20 mouse cellular contexts compared by ENCODE assay signal in the genomic region with DNA sequence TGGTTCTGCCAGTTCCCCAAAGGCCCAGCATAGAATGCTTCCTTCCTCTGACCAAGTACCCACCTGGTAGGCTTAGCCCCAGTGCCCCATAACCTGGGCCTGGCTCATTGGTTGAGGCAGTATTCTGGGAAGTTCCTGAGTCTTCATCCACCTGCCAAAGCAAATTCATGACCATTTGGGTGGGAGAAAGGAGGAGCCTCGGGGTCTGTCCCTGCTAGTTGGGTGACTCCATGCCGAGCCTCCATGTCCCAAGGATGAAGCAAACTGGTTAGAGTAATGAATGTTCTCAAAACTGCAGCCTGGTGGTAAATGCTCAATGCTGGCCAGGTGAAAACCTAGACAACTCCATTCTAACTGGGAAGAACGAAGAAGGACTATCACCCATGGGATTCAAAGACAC. TPM values are rescaled to one million over a fixed set of nuclear protein-coding genes. Genes with fewer than 3 reads are reported as not detected.
A peak's percentile ranks its signal among the peaks of the same experiment; 100 is the strongest.
DNase-seq lines count a peak whose midpoint lies in the region; ATAC-seq and TF ChIP-seq lines count a peak whose summit lies in the region.
"Had no signal": no experiment of that assay in that cellular context is flagged by ENCODE, and none has a peak within 500 bp of the region (broad histone marks: within the 10 kb centered on the region; RNA-seq: fewer than 3 reads in every experiment).

No protein-coding gene starts in this region.

- H3K36me3 ChIP-seq in ES-E14 (ENCODE audit: control insufficient read depth, insufficient read depth, low read length, poor library complexity, severe bottlenecking), result peaks cover 36% of the 10 kb centered on the region
- H3K36me3 ChIP-seq in hindbrain, embryonic 13.5 days, result peaks cover 28% of the 10 kb centered on the region

- H3K4me2 ChIP-seq in hindbrain, embryonic 13.5 days, result no peak overlapping the region
- H3K4me2 ChIP-seq: embryonic facial prominence, embryonic 12.5 days; forebrain, embryonic 13.5 days; forebrain, embryonic 15.5 days had no signal

- peak; percentile 5 to 10 for DNase-seq in B cell, adult 2 months
- no peak for DNase-seq in ES-E14 (ENCODE audit: low read depth, low spot score)
- DNase-seq in ZHBTc4 (ENCODE audit: low read depth, low spot score), result peak; percentile 53
- DNase-seq in adrenal gland, adult 2 months, result no peak
- no peak for DNase-seq in heart, postnatal 36 days
- DNase-seq: adrenal gland, adult 8-10 months; adrenal gland, postnatal 14 days; adrenal gland, postnatal 36 days; cerebellum, adult 11-12 months; cerebellum, adult 2 months; cerebellum, adult 9-10 months; cerebellum, postnatal 10 days; cerebellum, postnatal 25 days; forebrain, postnatal 0 days had no signal

- no peak overlapping the region for H3K4me3 ChIP-seq in ES-E14 (ENCODE audit: insufficient read depth in 1 of 2, low read depth in 1 of 2, low read length in 2 of 2, poor library complexity in 1 of 2, severe bottlenecking in 1 of 2)
- H3K4me3 ChIP-seq in hindbrain, embryonic 13.5 days, result no peak overlapping the region
- H3K4me3 ChIP-seq: embryonic facial prominence, embryonic 10.5 days; embryonic facial prominence, embryonic 12.5 days; forebrain, embryonic 13.5 days; forebrain, embryonic 15.5 days had no signal

- ATAC-seq in hindbrain, embryonic 13.5 days (ENCODE audit: low FRiP score), result no peak
- ATAC-seq: forebrain, embryonic 13.5 days; forebrain, embryonic 15.5 days; forebrain, postnatal 0 days; Patski had no signal

- H3K27ac ChIP-seq in ES-E14 (ENCODE audit: insufficient read depth, low read depth, low read length, poor library complexity, severe bottlenecking), result no peak overlapping the region
- no peak overlapping the region for H3K27ac ChIP-seq in hindbrain, embryonic 13.5 days
- H3K27ac ChIP-seq: embryonic facial prominence, embryonic 10.5 days; embryonic facial prominence, embryonic 12.5 days; forebrain, embryonic 13.5 days; forebrain, embryonic 15.5 days had no signal

- 80% methylated on average over 3 of the region's 3 CpGs for WGBS in hindbrain, embryonic 13.5 days

- no peaks in the 10 kb centered on the region for H3K27me3 ChIP-seq in hindbrain, embryonic 13.5 days
- H3K27me3 ChIP-seq: embryonic facial prominence, embryonic 12.5 days; forebrain, embryonic 13.5 days; forebrain, embryonic 15.5 days had no signal

- 0 out of 2 replicates have a peak overlapping the region, but pooled peaks have one; percentile 17 for H3K9ac ChIP-seq in ES-E14 (ENCODE audit: insufficient read depth, low read depth, low read length, poor library complexity, severe bottlenecking)
- no peak overlapping the region for H3K9ac ChIP-seq in hindbrain, embryonic 13.5 days
- H3K9ac ChIP-seq: embryonic facial prominence, embryonic 12.5 days; forebrain, embryonic 13.5 days; forebrain, embryonic 15.5 days; forebrain, postnatal 0 days had no signal

- peaks cover 0 to 2% of the 10 kb centered on the region in 2 experiments; a peak in 1 of 4 replicates for H3K4me1 ChIP-seq in ES-E14 (ENCODE audit: control insufficient read depth in 2 of 2, insufficient read depth in 2 of 2, low read length in 2 of 2, poor library complexity in 1 of 2)
- H3K4me1 ChIP-seq in hindbrain, embryonic 13.5 days (replicated peaks), result peaks cover 11% of the 10 kb centered on the region
- H3K4me1 ChIP-seq: embryonic facial prominence, embryonic 12.5 days had no signal

- intact Hi-C loops in heart, postnatal 36 days (cut with DNase I), result loop anchor here (10.0 kb wide), 1 partner anchor 416 kb away; the partner anchor contains the start of genes Gm45208 and Praf2

- in situ Hi-C loops in ES-E14 (cut with MboI; ENCODE audit: low sequenced_read_pairs in 2 of 2, unreplicated experiment in 2 of 2), result no loop called here

- no peaks in the 10 kb centered on the region for H3K9me3 ChIP-seq in ES-E14 (ENCODE audit: control insufficient read depth, insufficient read depth, low read depth, low read length)
- no peaks in the 10 kb centered on the region for H3K9me3 ChIP-seq in hindbrain, embryonic 13.5 days
- H3K9me3 ChIP-seq: embryonic facial prominence, embryonic 12.5 days; forebrain, embryonic 13.5 days; forebrain, embryonic 15.5 days had no signal

TF ChIP-seq in ES-E14, 5 proteins besides CTCF, POLR2A, EP300 and RAD21:
- no peak for TF ChIP-seq ZC3H11A (IDR thresholded peaks at IDR 0.05; ENCODE audit: borderline replicate concordance, low read depth, low read length)
- TF ChIP-seq MAFK (IDR thresholded peaks at IDR 0.05; ENCODE audit: insufficient read depth, low read depth, low read length), result no peak
- no peak for TF ChIP-seq HCFC1 (IDR thresholded peaks at IDR 0.05; ENCODE audit: borderline replicate concordance, insufficient read depth, low read length)
- no peak for TF ChIP-seq ZNF384 (IDR thresholded peaks at IDR 0.05; ENCODE audit: low read depth, low read length)
- TF ChIP-seq CHD2 (IDR thresholded peaks at IDR 0.05; ENCODE audit: low read depth, low read length), result no peak

RNA-seq across cellular contexts. Expression of gene Rbm3, which starts 4.6 kb away (rescaled TPM):
- total RNA-seq in ES-E14 (2012; rRNA removed), result 312 and 423 TPM in 2 replicates
- total RNA-seq in adrenal gland, adult 2 months (2021), result 100 to 1,000 TPM in 1 of 2 experiments, 10 to 100 TPM in 1; 54.5 to 106 TPM
- 28.5 and 30.7 TPM in 2 replicates for polyA plus RNA-seq in adrenal gland, adult 2 months (2012; rRNA removed)
- 10 to 100 TPM; 63.1 to 74.0 TPM for total RNA-seq in heart, postnatal 36 days (2021)
- polyA plus RNA-seq in hindbrain, embryonic 13.5 days (2015; fragmentation: Nextera tagmentation; extraction: Ambion mirVana), result 336 and 358 TPM in 2 replicates

RNA-seq across cellular contexts. Expression of gene Wdr13, which starts 8.4 kb away (rescaled TPM):
- 17.1 and 25.7 TPM in 2 replicates for total RNA-seq in ES-E14 (2012; rRNA removed)
- total RNA-seq in adrenal gland, adult 2 months (2021), result 10 to 100 TPM; 52.4 to 57.7 TPM
- 213 and 220 TPM in 2 replicates for polyA plus RNA-seq in adrenal gland, adult 2 months (2012; rRNA removed)
- total RNA-seq in heart, postnatal 36 days (2021), result 10 to 100 TPM; 39.4 to 44.4 TPM
- polyA plus RNA-seq in hindbrain, embryonic 13.5 days (2015; fragmentation: Nextera tagmentation; extraction: Ambion mirVana), result 58.5 and 60.9 TPM in 2 replicates

RNA-seq across cellular contexts. Expression of gene Tbc1d25, which starts 34.9 kb away (rescaled TPM):
- total RNA-seq in ES-E14 (2012; rRNA removed), result 10.5 and 13.7 TPM in 2 replicates
- 1 to 10 TPM; 8.8 to 9.6 TPM for total RNA-seq in adrenal gland, adult 2 months (2021)
- polyA plus RNA-seq in adrenal gland, adult 2 months (2012; rRNA removed), result 11.1 and 12.9 TPM in 2 replicates
- 1 to 10 TPM; 3.9 to 5.6 TPM for total RNA-seq in heart, postnatal 36 days (2021)
- 19.8 and 21.0 TPM in 2 replicates for polyA plus RNA-seq in hindbrain, embryonic 13.5 days (2015; fragmentation: Nextera tagmentation; extraction: Ambion mirVana)

RNA-seq across cellular contexts. Expression of gene Was, which starts 50.8 kb away (rescaled TPM):
- total RNA-seq in ES-E14 (2012; rRNA removed), result 2.0 and 3.5 TPM in 2 replicates
- total RNA-seq in adrenal gland, adult 2 months (2021), result 1 to 10 TPM; 2.4 to 3.2 TPM
- 2.1 and 2.5 TPM in 2 replicates for polyA plus RNA-seq in adrenal gland, adult 2 months (2012; rRNA removed)
- total RNA-seq in heart, postnatal 36 days (2021), result 1 to 10 TPM; 1.9 to 2.5 TPM
- 0.12 and 0.18 TPM in 2 replicates for polyA plus RNA-seq in hindbrain, embryonic 13.5 days (2015; fragmentation: Nextera tagmentation; extraction: Ambion mirVana)
- polyA plus RNA-seq: forebrain, embryonic 13.5 days; forebrain, embryonic 15.5 days had no signal

RNA-seq across cellular contexts. Expression of gene Ebp, which starts 52.3 kb away (rescaled TPM):
- 85.5 and 85.8 TPM in 2 replicates for total RNA-seq in ES-E14 (2012; rRNA removed)
- 100 to 1,000 TPM in 1 of 2 experiments, 10 to 100 TPM in 1; 55.1 to 112 TPM for total RNA-seq in adrenal gland, adult 2 months (2021)
- 170 and 218 TPM in 2 replicates for polyA plus RNA-seq in adrenal gland, adult 2 months (2012; rRNA removed)
- total RNA-seq in heart, postnatal 36 days (2021), result 10 to 100 TPM; 19.6 to 25.1 TPM
- 26.4 and 29.5 TPM in 2 replicates for polyA plus RNA-seq in hindbrain, embryonic 13.5 days (2015; fragmentation: Nextera tagmentation; extraction: Ambion mirVana)

Comparison
In these comparisons a context has a peak if more than half of its experiments do, and no peak if none do; other contexts are left out.
1. DNase-seq: peak in B cell, adult 2 months (2 of 2) and ZHBTc4 (single experiment); none in ES-E14 (single experiment), adrenal gland, adult 2 months (single experiment) and heart, postnatal 36 days (0 of 2).